Mouse (Mus musculus) limb, embryonic 10.5 days (tissue): Measurements from ENCODE around the gene Relch. TPM values are rescaled to one million over a fixed set of nuclear protein-coding genes. Genes with fewer than 3 reads are reported as not detected.
"Not testable (repeated sequence)": the region's sequence is repeated elsewhere in the genome, so short reads cannot be mapped to it uniquely, and the experiment has no call there.

ENCODE experiments used
- DNase-seq: peaks from one replicate; pipeline ENCODE4 v3.0.0-alpha.2; 2017; ENCODE audit warnings: low spot score
- H3K27ac ChIP-seq: fragments of 300-500 bp; sonication (generic); 2 replicates; pipeline ENCODE4 v1.5.1; 2016; ENCODE audit warnings: mild to moderate bottlenecking
- H3K27me3 ChIP-seq: fragments of 300-500 bp; sonication (generic); 2 replicates; pipeline ENCODE4 v1.6.1; 2016; ENCODE audit warnings: low read depth, mild to moderate bottlenecking; ENCODE audit not compliant: poor library complexity, severe bottlenecking
- H3K36me3 ChIP-seq: fragments of 300-500 bp; sonication (generic); 2 replicates; pipeline ENCODE4 v1.6.1; 2016; ENCODE audit warnings: mild to moderate bottlenecking, moderate library complexity
- H3K4me1 ChIP-seq: fragments of 300-500 bp; sonication (generic); 2 replicates; pipeline ENCODE4 v1.6.1; 2016
- H3K4me3 ChIP-seq: fragments of 300-500 bp; sonication (generic); 2 replicates; pipeline ENCODE4 v1.5.1; 2016; ENCODE audit warnings: mild to moderate bottlenecking, moderate library complexity
- H3K9me3 ChIP-seq: fragments of 300-500 bp; sonication (generic); replicated peaks from 2 replicates; pipeline ENCODE4 v1.6.1; 2016; ENCODE audit warnings: mild to moderate bottlenecking
- WGBS: fragments of 180-500 bp; shearing (Covaris S2); methylation state at CpG from one replicate; pipeline ENCODE4 v1.1.7; 2016; 5-methylcytosine and 5-hydroxymethylcytosine counted together
- polyA plus RNA-seq: library from polyadenylated mRNA; unstranded; fragments of >200 nt; fragmentation: Nextera tagmentation; extraction: Ambion mirVana; gene quantifications from 2 replicates; pipeline ENCODE4 v1.2.1, GENCODE M21; 2016

Gene Relch
- polyA plus RNA-seq, 1 experiment from 2014 or later: 22.4 TPM

GRCm38 (mm10) chr1:105700984-105701530 lies 37.4 kb downstream of the Relch start:
- no peaks in the 10 kb centered on the region for H3K9me3 ChIP-seq
- no peak overlapping the region for H3K27ac ChIP-seq
- no peak overlapping the region for H3K4me3 ChIP-seq
- no peak for DNase-seq
- WGBS: 90% methylated on average over 4 of the region's 4 CpGs
- no peaks in the 10 kb centered on the region for H3K27me3 ChIP-seq
- H3K4me1 ChIP-seq: no peaks in the 10 kb centered on the region
- no peaks in the 10 kb centered on the region for H3K36me3 ChIP-seq

GRCm38 (mm10) chr1:105709415-105709814 lies 45.8 kb downstream of the Relch start:
- WGBS: 87% methylated on average over 2 of the region's 2 CpGs

GRCm38 (mm10) chr1:105711227-105711626 lies 47.6 kb downstream of the Relch start:
- Histone ChIP-seq H3K36me3 (peaks cover 29% of the 10 kb centered on the region), H3K27me3 (no peaks in the 10 kb centered on the region), H3K27ac (no peak overlapping the region), H3K9me3 (no peaks in the 10 kb centered on the region), H3K4me1 (no peaks in the 10 kb centered on the region), H3K4me3 (no peak overlapping the region)
- 73% methylated on average over 1 of the region's 1 CpGs for WGBS
- DNase-seq: no peak

More at GRCm38 (mm10) chr1:105709415-105709814, 45.8 kb downstream of the Relch start:
- Histone ChIP-seq H3K4me3 (no peak overlapping the region), H3K27me3 (no peaks in the 10 kb centered on the region), H3K27ac (no peak overlapping the region), H3K9me3 (no peaks in the 10 kb centered on the region), H3K36me3 (peaks cover 23% of the 10 kb centered on the region), H3K4me1 (no peaks in the 10 kb centered on the region)
- no peak for DNase-seq

GRCm38 (mm10) chr1:105712822-105713221 lies 49.2 kb downstream of the Relch start:
- DNase-seq: no peak
- Histone ChIP-seq H3K27ac (no peak overlapping the region), H3K36me3 (peaks cover 24% of the 10 kb centered on the region), H3K27me3 (no peaks in the 10 kb centered on the region), H3K9me3 (no peaks in the 10 kb centered on the region), H3K4me1 (no peaks in the 10 kb centered on the region), H3K4me3 (no peak overlapping the region)
- 94% methylated on average over 2 of the region's 2 CpGs for WGBS

GRCm38 (mm10) chr1:105718358-105718757 lies 54.7 kb downstream of the Relch start:
- no peak for DNase-seq
- H3K36me3 ChIP-seq: peaks cover 40% of the 10 kb centered on the region
- H3K27ac ChIP-seq: no peak overlapping the region
- H3K4me3 ChIP-seq: no peak overlapping the region
- H3K27me3 ChIP-seq: no peaks in the 10 kb centered on the region
- H3K9me3 ChIP-seq: no peaks in the 10 kb centered on the region
- H3K4me1 ChIP-seq: no peaks in the 10 kb centered on the region
- 97% methylated on average over 1 of the region's 1 CpGs for WGBS

- not testable (repeated sequence) for H3K27me3 ChIP-seq, H3K27ac ChIP-seq, H3K4me1 ChIP-seq, H3K4me3 ChIP-seq, H3K9me3 ChIP-seq, DNase-seq
- peaks cover 26% of the 10 kb centered on the region for H3K36me3 ChIP-seq
- WGBS: 96% methylated on average over 13 of the region's 13 CpGs
Measured at GRCm38 (mm10) chr1:105729246-105729645, 65.6 kb downstream of the Relch start.

- no peak overlapping the region for H3K27ac ChIP-seq
- no peaks in the 10 kb centered on the region for H3K9me3 ChIP-seq
- H3K27me3 ChIP-seq: no peaks in the 10 kb centered on the region
- H3K4me1 ChIP-seq: no peaks in the 10 kb centered on the region
- no peak for DNase-seq
- no peak overlapping the region for H3K4me3 ChIP-seq
- WGBS: 81% methylated on average over 3 of the region's 3 CpGs
- H3K36me3 ChIP-seq: peaks cover 16% of the 10 kb centered on the region
Measured at GRCm38 (mm10) chr1:105735318-105735717, 71.7 kb downstream of the Relch start.

- H3K9me3 ChIP-seq: no peaks in the 10 kb centered on the region
Measured at GRCm38 (mm10) chr1:105738334-105738733, 74.7 kb downstream of the Relch start.

GRCm38 (mm10) chr1:105739493-105739892 lies 75.8 kb downstream of the Relch start:
- Histone ChIP-seq H3K27me3 (no peaks in the 10 kb centered on the region), H3K36me3 (peaks cover 39% of the 10 kb centered on the region), H3K27ac (no peak overlapping the region), H3K4me3 (no peak overlapping the region), H3K4me1 (no peaks in the 10 kb centered on the region), H3K9me3 (no peaks in the 10 kb centered on the region)
- no peak for DNase-seq

More at GRCm38 (mm10) chr1:105738334-105738733, 74.7 kb downstream of the Relch start:
- Histone ChIP-seq H3K4me1 (no peaks in the 10 kb centered on the region), H3K27ac (no peak overlapping the region), H3K27me3 (no peaks in the 10 kb centered on the region), H3K36me3 (peaks cover 31% of the 10 kb centered on the region), H3K4me3 (no peak overlapping the region)
- WGBS: 90% methylated on average over 6 of the region's 6 CpGs
- DNase-seq: no peak

GRCm38 (mm10) chr1:105742481-105742880 lies 78.8 kb downstream of the Relch start:
- WGBS: 96% methylated on average over 1 of the region's 1 CpGs
- no peaks in the 10 kb centered on the region for H3K27me3 ChIP-seq

GRCm38 (mm10) chr1:105746444-105746843 lies 82.8 kb downstream of the Relch start:
- Histone ChIP-seq H3K27ac (no peak overlapping the region), H3K9me3 (no peaks in the 10 kb centered on the region), H3K4me1 (no peaks in the 10 kb centered on the region), H3K27me3 (no peaks in the 10 kb centered on the region), H3K36me3 (peaks cover 60% of the 10 kb centered on the region), H3K4me3 (no peak overlapping the region)
- DNase-seq: no peak
- 96% methylated on average over 1 of the region's 1 CpGs for WGBS

More at GRCm38 (mm10) chr1:105742481-105742880, 78.8 kb downstream of the Relch start:
- Histone ChIP-seq H3K4me1 (no peaks in the 10 kb centered on the region), H3K36me3 (peaks cover 58% of the 10 kb centered on the region), H3K9me3 (no peaks in the 10 kb centered on the region), H3K4me3 (no peak overlapping the region), H3K27ac (no peak overlapping the region)
- no peak for DNase-seq

- peaks cover 54% of the 10 kb centered on the region for H3K36me3 ChIP-seq
- no peak overlapping the region for H3K27ac ChIP-seq
- no peaks in the 10 kb centered on the region for H3K9me3 ChIP-seq
- WGBS: 93% methylated on average over 5 of the region's 5 CpGs
- H3K27me3 ChIP-seq: no peaks in the 10 kb centered on the region
- H3K4me3 ChIP-seq: no peak overlapping the region
- H3K4me1 ChIP-seq: no peaks in the 10 kb centered on the region
- DNase-seq: no peak
Measured at GRCm38 (mm10) chr1:105746858-105747596, 83.4 kb downstream of the Relch start.

- H3K9me3 ChIP-seq: no peaks in the 10 kb centered on the region
- WGBS: 93% methylated on average over 4 of the region's 4 CpGs
- H3K27me3 ChIP-seq: no peaks in the 10 kb centered on the region
- no peak for DNase-seq
- no peaks in the 10 kb centered on the region for H3K4me1 ChIP-seq
- H3K36me3 ChIP-seq: peaks cover 50% of the 10 kb centered on the region
- H3K27ac ChIP-seq: no peak overlapping the region
- no peak overlapping the region for H3K4me3 ChIP-seq
Measured at GRCm38 (mm10) chr1:105748091-105748799, 84.6 kb downstream of the Relch start.
